13 mouse cellular contexts compared by ENCODE assay signal in the genomic region with DNA sequence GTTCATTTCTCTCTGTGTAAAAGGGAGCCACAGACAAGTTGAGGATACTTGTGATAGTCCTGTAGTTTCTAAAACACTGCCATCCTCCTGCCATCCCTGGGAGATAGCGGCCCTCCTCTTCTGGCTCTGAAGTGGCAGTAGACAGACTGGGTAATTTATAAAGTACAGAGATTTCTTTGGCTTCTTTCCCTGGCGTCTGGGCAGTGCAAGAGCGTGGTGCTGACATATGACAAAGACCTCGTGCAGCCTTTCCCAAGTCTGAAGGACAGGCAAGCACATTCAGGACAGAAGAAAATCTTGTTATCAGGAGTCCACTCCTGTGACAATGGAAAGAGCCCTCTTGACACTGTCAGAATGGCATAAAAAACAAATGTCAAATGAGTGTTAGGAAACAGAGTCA.
DNase-seq lines count a peak whose midpoint lies in the region; ATAC-seq lines count a peak whose summit lies in the region.
"Had no signal": no experiment of that assay in that cellular context is flagged by ENCODE, and none has a peak within 500 bp of the region (broad histone marks: within the 10 kb centered on the region; RNA-seq: fewer than 3 reads in every experiment).

No protein-coding gene starts in this region.

- H3K9me3 ChIP-seq in lung, embryonic 16.5 days (ENCODE audit: control insufficient read depth, low read length), result no peaks in the 10 kb centered on the region
- H3K9me3 ChIP-seq: embryonic facial prominence, embryonic 10.5 days; midbrain, embryonic 15.5 days; neural tube, embryonic 15.5 days had no signal

- no peaks in the 10 kb centered on the region for H3K36me3 ChIP-seq in lung, embryonic 16.5 days (ENCODE audit: control insufficient read depth, insufficient read depth, low read length)
- H3K36me3 ChIP-seq: embryonic facial prominence, embryonic 10.5 days; midbrain, embryonic 15.5 days; neural tube, embryonic 15.5 days had no signal

- no peak for DNase-seq in lung, postnatal 25 days (ENCODE audit: low spot score)
- DNase-seq in adrenal gland, postnatal 14 days, result peak; percentile 80
- peak; percentile 75 to 84 for DNase-seq in heart, adult 18-20 months
- DNase-seq in heart, postnatal 14 days, result peak; percentile 31 to 49
- DNase-seq in frontal cortex, postnatal 10 days (ENCODE audit: low spot score in 2 of 2), result no peak
- DNase-seq in thymus, postnatal 0 days (ENCODE audit: low spot score), result no peak
- DNase-seq: cerebellum, adult 11-12 months; kidney, adult 18-20 months had no signal

- no peaks in the 10 kb centered on the region for H3K27me3 ChIP-seq in lung, embryonic 16.5 days (ENCODE audit: control insufficient read depth, insufficient read depth, low read depth, low read length)
- H3K27me3 ChIP-seq: midbrain, embryonic 15.5 days; neural tube, embryonic 15.5 days had no signal

- intact Hi-C loops in heart, postnatal 14 days (cut with DNase I), result no loop called here

- no peak overlapping the region for H3K4me3 ChIP-seq in lung, embryonic 16.5 days (ENCODE audit: low read length)
- H3K4me3 ChIP-seq: embryonic facial prominence, embryonic 10.5 days; midbrain, embryonic 15.5 days; neural tube, embryonic 15.5 days had no signal

- no peak overlapping the region for H3K9ac ChIP-seq in lung, embryonic 16.5 days (ENCODE audit: low read length)
- H3K9ac ChIP-seq: midbrain, embryonic 15.5 days; neural tube, embryonic 15.5 days had no signal

- no peak overlapping the region for H3K27ac ChIP-seq in lung, embryonic 16.5 days (ENCODE audit: low read length)
- H3K27ac ChIP-seq: embryonic facial prominence, embryonic 10.5 days; midbrain, embryonic 15.5 days; neural tube, embryonic 15.5 days; stomach, postnatal 0 days had no signal

- H3K4me2 ChIP-seq in lung, embryonic 16.5 days (ENCODE audit: low read depth, low read length), result no peak overlapping the region
- H3K4me2 ChIP-seq: midbrain, embryonic 15.5 days; neural tube, embryonic 15.5 days had no signal

- peaks cover 10% of the 10 kb centered on the region for H3K4me1 ChIP-seq in lung, embryonic 16.5 days (replicated peaks; ENCODE audit: control insufficient read depth, insufficient read depth, low read length)
- H3K4me1 ChIP-seq: midbrain, embryonic 15.5 days; neural tube, embryonic 15.5 days had no signal

- 0 out of 2 replicates have a peak, but pooled peaks have one; percentile 34 for ATAC-seq in lung, embryonic 16.5 days (ENCODE audit: low read depth)
- ATAC-seq: midbrain, embryonic 15.5 days had no signal

- 31% methylated on average over 4 of the region's 4 CpGs for WGBS in lung, embryonic 16.5 days

Comparison
In these comparisons a context has a peak if more than half of its experiments do, and no peak if none do; other contexts are left out.
1. DNase-seq: peak in adrenal gland, postnatal 14 days (single experiment), heart, adult 18-20 months (2 of 2) and heart, postnatal 14 days (2 of 2); none in lung, postnatal 25 days (single experiment), frontal cortex, postnatal 10 days (0 of 2) and thymus, postnatal 0 days (single experiment).